Mouse (Mus musculus) embryonic fibroblast, embryonic 13.5 days (primary cell): Measurements from ENCODE around the gene 6430628N08Rik.

Source experiments
- CTCF ChIP-seq: IDR thresholded peaks from 2 replicates; pipeline ENCODE4 v1.5.1; 2011; ENCODE audit warnings: mild to moderate bottlenecking, control low read depth, low read length, moderate library complexity, borderline replicate concordance; ENCODE audit not compliant: insufficient read depth
- POLR2A ChIP-seq: IDR thresholded peaks from 2 replicates; pipeline ENCODE4 v1.6.1; 2011; ENCODE audit warnings: low read depth, mild to moderate bottlenecking, control low read depth, low read length, moderate library complexity

GRCm38 (mm10) chr4:115848083-115848482, 42.4 kb upstream of the 6430628N08Rik start:
- TF ChIP-seq POLR2A (no peak), CTCF (no peak)
